Mouse (Mus musculus) heart, adult 18-20 months (tissue): ENCODE data around the gene Lhfpl5. TPM values are rescaled to one million over a fixed set of nuclear protein-coding genes. Genes with fewer than 3 reads are reported as not detected.

Experiments
- DNase-seq, 2 experiments: peaks; one replicate each; pipeline ENCODE4 v3.0.0; 2021 to 2022; ENCODE audit warnings: mixed read lengths in 1 of 2
- total RNA-seq, 2 experiments: library from RNA; stranded (reverse); gene quantifications; 2 replicates each; pipeline ENCODE4 v1.2.3; 2021

The Lhfpl5 gene
- total RNA-seq, 2 experiments from 2014 or later = not detected

- no peak for DNase-seq
These were observed 2.9 kb upstream of the Lhfpl5 start for GRCm38 (mm10) chr17:28572521-28572920.

- DNase-seq = no peak
These were observed 2.5 kb upstream of the Lhfpl5 start for GRCm38 (mm10) chr17:28572941-28573340.

- peak; percentile 50 to 68 for DNase-seq
These were observed 5.0 kb downstream of the Lhfpl5 start for GRCm38 (mm10) chr17:28580396-28580795.

GRCm38 (mm10) chr17:28581056-28581455 is 5.6 kb downstream of the Lhfpl5 start:
- no peak for DNase-seq

- no peak for DNase-seq
These were observed 11.1 kb downstream of the Lhfpl5 start for GRCm38 (mm10) chr17:28586509-28586908.

- no peak for DNase-seq
These were observed 13.2 kb downstream of the Lhfpl5 start for GRCm38 (mm10) chr17:28588591-28588990.

DNA sequence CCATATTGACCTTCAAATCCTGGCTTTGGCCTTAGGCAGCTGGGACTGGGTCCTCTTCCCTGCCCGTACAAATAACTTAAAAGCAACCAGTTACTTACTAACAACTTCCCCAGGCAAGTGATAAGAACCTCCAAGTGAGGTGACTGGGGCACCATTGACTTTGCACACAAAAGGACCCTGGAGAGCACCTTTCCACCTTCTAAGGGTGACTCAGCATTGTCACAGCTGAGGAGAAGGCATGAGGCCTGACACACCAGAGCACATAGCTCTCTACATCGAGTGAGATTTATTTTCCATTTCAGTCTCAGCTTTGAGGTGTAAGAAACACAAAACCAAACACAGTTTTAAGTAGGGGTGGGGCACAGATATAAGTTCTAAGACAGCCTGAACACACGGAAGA is 15.2 kb downstream of the Lhfpl5 start:
- no peak for DNase-seq

DNA sequence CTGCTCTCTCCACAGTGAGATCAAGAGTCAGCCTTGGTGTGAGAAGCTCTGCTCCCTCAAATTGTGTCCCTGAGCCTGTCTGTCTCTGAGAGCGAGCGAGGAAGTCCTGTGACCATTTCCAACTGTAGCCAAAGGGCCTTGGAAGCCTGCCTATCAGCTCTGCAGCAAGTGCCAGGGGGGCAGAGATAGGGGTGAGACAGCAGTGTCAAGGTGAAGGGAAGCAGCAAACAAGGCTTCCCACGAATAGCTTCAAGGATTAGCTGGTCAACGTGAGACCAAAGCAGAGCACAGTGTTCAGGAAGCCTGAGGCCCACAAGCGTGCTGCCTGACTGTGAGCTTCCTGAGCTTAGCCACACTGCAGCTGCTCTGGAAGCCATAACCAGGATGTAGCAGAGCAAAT is 16.0 kb downstream of the Lhfpl5 start:
- DNase-seq = peak; percentile 71 to 80

GRCm38 (mm10) chr17:28592998-28593397 is 17.6 kb downstream of the Lhfpl5 start:
- peak; percentile 53 to 77 for DNase-seq

DNA sequence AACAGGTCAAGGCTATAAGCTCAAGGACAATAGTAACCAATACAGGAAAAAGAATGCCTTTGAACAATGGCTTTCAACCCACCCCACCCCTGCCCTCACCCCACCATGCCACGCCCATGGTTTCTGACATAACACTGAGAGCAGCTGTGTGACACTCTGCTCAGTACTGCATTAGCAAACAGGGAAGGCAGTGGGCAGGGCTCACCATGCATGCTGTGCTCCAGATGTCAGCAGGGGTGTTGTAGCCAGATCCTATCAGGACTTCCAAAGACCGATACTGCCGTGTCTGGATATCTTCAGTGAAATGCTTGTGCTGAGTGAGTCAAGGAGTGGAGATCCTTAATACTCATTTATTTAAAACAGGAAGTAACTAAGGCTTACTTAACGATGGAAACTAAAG is 18.5 kb downstream of the Lhfpl5 start:
- no peak for DNase-seq

DNA sequence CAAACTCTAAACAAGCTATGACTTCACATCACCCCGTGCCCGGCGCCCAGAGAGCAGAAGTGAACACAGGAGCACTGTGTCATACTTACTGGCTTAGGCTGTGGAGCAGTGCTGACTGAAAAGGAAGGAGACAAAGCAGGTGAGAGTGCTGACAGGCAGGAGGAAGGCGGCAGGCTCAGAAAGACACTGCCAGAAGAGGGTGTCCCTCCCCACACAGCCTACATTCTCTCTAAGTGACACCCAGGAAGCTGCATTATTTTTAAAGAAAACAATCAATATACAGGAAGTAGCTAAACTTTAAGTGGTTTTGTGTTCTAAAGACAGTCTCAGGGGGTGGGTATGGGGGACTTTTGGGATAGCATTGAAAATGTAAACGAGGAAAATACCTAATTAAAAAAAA is 25.3 kb downstream of the Lhfpl5 start:
- DNase-seq = no peak

DNA sequence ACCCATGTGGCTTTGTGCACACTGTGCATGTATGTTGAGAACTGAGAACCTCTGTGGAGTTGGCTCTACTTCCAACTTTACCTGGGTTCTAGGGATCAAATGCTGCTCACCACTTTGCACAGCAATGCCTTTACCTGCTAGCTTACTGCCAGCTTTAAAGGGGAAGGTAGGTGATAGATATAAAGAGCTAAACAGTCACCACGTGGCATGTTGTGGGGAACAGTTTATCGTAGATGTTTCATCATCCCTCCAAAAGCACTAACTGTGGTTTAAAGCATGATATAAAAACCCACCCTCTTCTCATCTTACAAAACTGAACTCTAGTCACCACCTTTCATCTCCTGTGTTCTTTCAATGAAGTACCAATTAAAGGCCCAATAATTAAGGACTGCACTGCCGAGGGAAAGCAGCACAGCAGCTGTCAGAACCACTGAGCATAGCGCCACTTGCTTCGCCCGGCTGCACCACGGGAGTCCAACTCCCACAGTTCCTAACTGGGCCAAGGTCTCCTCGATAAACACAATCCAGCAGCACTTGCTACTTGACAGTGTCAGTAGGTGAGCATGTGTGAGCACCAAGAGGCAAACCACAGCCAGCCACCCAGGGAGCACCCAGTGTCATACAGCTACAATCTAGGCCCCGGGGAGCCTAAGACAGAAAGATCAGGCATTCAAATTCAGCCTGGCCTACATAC is 26.3 kb downstream of the Lhfpl5 start:
- no peak for DNase-seq

- no peak for DNase-seq
These were observed 34.1 kb downstream of the Lhfpl5 start for GRCm38 (mm10) chr17:28609543-28609942.

DNA sequence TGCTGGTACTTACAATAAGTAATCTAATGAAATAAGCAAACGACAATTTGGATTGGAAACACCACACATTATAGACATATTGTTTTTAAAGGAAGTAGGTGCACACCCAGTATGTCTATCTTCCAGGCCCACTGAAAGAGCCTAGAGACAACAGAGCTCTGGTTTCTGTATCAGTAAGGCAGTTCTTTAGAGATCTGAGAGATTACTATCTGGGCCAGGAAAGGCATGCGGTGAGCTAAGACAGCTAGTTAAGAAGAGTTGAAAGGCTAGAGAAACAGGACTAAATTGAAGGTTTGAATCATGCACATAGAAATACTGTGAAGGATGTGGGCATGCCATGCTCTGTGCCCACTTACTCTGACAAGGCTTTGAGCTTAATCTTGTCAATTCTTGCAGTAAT is 37.2 kb downstream of the Lhfpl5 start:
- no peak for DNase-seq

DNA sequence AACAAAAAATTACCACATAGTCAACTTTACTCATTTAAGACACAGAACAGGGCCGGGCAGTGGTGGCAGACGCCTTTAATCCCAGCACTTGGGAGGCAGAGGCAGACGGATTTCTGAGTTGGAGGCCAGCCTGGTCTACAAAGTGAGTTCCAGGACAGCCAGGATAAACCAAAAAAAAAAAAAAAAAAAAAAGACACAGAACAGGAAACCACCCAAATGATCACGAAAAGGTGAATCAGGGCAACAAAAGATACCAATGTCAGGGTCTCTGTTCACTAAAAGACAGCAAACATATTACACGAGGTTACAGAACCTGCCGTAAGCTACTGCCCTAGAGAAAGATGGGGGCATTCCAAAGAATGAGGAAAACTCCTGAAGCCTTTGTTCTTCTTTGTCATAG is 37.7 kb downstream of the Lhfpl5 start:
- no peak for DNase-seq

- no peak for DNase-seq
These were observed 39.9 kb downstream of the Lhfpl5 start for GRCm38 (mm10) chr17:28615332-28615731.

- no peak for DNase-seq
These were observed 42.2 kb downstream of the Lhfpl5 start for GRCm38 (mm10) chr17:28617636-28618035.

GRCm38 (mm10) chr17:28618124-28618523 is 42.7 kb downstream of the Lhfpl5 start:
- no peak for DNase-seq

DNA sequence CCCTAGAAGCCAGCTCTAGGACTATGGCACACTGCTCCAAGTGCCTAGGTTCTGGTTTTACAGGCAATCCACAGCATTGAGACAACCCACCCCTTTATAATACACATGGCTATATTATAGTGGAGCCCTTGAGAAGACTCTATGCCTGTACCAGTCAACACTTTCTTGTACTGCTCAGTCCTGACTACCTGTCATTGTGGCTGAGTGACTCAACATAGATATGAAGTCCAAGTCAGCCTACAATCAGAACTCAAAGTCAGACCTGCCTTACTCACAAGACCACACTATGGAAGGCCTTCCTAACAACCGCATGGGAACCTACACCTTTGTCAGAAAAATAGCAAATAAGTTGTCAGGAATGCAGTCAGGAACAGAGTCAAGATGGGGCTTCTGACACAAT is 43.3 kb downstream of the Lhfpl5 start:
- DNase-seq = no peak

DNA sequence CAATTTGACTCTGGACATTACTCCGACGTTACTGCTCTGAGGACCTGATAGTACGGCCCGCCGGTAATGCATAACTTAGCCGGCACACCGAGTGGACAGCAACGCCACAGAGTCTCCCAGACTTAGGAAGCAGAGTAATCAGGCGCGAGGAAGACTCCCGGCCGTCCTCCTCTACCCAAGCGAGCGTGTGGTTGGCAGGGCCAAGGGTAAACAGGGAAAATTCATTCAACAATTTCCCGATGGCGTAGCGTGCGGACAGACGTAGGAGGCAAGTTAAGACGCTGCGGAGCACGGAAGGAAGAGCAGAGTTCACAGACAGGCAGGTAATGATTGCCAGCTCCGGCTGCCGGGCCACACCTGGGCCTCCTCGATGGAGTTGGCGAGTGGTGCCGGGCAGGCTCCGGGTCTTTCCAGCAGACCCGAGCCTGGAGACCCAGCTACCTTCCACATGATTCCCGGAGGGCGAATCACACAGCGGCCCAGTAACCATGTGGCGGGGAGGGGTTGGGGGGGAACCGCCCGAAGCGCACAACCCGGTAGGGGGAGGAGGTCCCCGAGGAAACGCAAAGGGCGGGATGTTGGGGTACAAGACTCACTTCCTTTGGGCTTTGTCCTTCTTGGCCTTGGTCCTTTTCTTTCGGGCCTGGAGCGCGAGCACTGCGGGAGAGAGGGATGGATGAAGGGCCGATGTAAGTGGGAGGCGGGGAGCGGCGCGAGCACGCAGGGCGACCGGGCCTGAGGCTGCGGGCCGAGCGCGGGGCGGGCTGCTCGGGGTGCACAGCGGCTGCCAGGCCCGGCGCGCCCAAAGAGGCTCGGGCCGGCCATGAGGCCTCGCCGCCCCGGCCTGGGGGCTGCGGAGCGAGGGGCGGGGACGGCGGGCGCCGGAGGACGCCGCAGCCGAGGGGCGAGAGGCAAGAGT is 46.2 kb downstream of the Lhfpl5 start:
- DNase-seq = peak; percentile 55 to 62

GRCm38 (mm10) chr17:28622300-28622759 is 46.9 kb downstream of the Lhfpl5 start, which contains the start of gene Srpk1:
TSS of gene Srpk1 (minus strand) at chr17:28622709.
- DNase-seq = peak; percentile 91 to 93

- DNase-seq = no peak
These were observed 49.4 kb downstream of the Lhfpl5 start for GRCm38 (mm10) chr17:28624841-28625240.

DNA sequence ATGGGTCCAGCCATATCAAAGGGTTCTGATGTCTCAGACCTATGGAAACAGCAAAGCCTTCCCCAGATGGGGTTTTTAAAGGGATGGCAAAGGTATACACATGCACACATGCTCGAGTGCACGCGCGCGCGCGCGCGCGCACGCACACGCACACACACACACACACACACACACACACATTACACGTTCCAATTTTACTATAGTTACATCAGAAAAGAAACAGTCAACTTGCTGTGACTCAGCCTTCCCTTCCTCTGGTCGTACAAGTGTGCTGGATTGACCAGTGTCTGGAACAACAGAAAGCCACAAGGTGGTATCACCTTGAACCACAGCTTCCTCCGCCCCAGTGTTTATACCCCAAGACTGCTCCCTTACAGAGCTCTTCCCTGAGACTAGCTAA is 49.9 kb downstream of the Lhfpl5 start:
- DNase-seq = no peak
